Mouse (Mus musculus) embryonic fibroblast, embryonic 13.5 days (primary cell): ENCODE measurements around the gene Nlrc5. TPM values are rescaled to one million over a fixed set of nuclear protein-coding genes. Genes with fewer than 3 reads are reported as not detected.

Experiments
- H3K27ac ChIP-seq: 2 replicates; pipeline ENCODE4 v1.5.1; 2012; ENCODE audit warnings: low read length, control low read depth, inconsistent platforms; ENCODE audit not compliant: insufficient read depth
- H3K4me1 ChIP-seq: 2 replicates; pipeline ENCODE4 v1.6.1; 2011; ENCODE audit warnings: low read length; ENCODE audit not compliant: control insufficient read depth, insufficient read depth
- H3K4me3 ChIP-seq: 2 replicates; pipeline ENCODE4 v1.5.1; 2011; ENCODE audit warnings: mild to moderate bottlenecking, control low read depth, low read length; ENCODE audit not compliant: insufficient read depth
- CTCF ChIP-seq: IDR thresholded peaks from 2 replicates; pipeline ENCODE4 v1.5.1; 2011; ENCODE audit warnings: mild to moderate bottlenecking, control low read depth, low read length, moderate library complexity, borderline replicate concordance; ENCODE audit not compliant: insufficient read depth
- POLR2A ChIP-seq: IDR thresholded peaks from 2 replicates; pipeline ENCODE4 v1.6.1; 2011; ENCODE audit warnings: low read depth, mild to moderate bottlenecking, control low read depth, low read length, moderate library complexity
- polyA plus RNA-seq: library from polyadenylated mRNA; stranded (reverse); fragments of >200 nt; gene quantifications from 2 replicates; pipeline ENCODE4 v1.2.4, GENCODE M21; 2011; ENCODE audit warnings: low read depth; ENCODE audit not compliant: missing spikeins, insufficient read length

The Nlrc5 gene
- polyA plus RNA-seq, 1 experiment: 6.2 TPM

- H3K27ac ChIP-seq: no peak overlapping the region
- no peak for TF ChIP-seq CTCF
- no peak for TF ChIP-seq POLR2A
- peaks cover 3% of the 10 kb centered on the region; the same call in 1 of the 2 replicates for H3K4me1 ChIP-seq
- H3K4me3 ChIP-seq: no peak overlapping the region
These were observed 19.8 kb downstream of the Nlrc5 start for GRCm38 (mm10) chr8:94453868-94454488.

- H3K27ac ChIP-seq: no peak overlapping the region
- H3K4me1 ChIP-seq: peaks cover 3% of the 10 kb centered on the region; the same call in 1 of the 2 replicates
- H3K4me3 ChIP-seq: no peak overlapping the region
- TF ChIP-seq CTCF: no peak
- TF ChIP-seq POLR2A: no peak
These were observed 20.7 kb downstream of the Nlrc5 start for GRCm38 (mm10) chr8:94454905-94455304.

- Histone ChIP-seq H3K27ac (peak overlapping the region; percentile 2; the same call in 1 of the 2 replicates), H3K4me1 (peaks cover 3% of the 10 kb centered on the region; the same call in 1 of the 2 replicates), H3K4me3 (no peak overlapping the region)
- no peak for TF ChIP-seq POLR2A
- TF ChIP-seq CTCF: no peak
These were observed 21.9 kb downstream of the Nlrc5 start for GRCm38 (mm10) chr8:94456071-94456470.

GRCm38 (mm10) chr8:94458567-94458966 lies 24.4 kb downstream of the Nlrc5 start:
- Histone ChIP-seq H3K4me3 (no peak overlapping the region), H3K27ac (peak overlapping the region; percentile 75; the same call in 1 of the 2 replicates), H3K4me1 (peaks cover 3% of the 10 kb centered on the region; the same call in 1 of the 2 replicates)
- TF ChIP-seq POLR2A: no peak
- no peak for TF ChIP-seq CTCF

- TF ChIP-seq POLR2A (no peak), CTCF (no peak)
- Histone ChIP-seq H3K27ac (no peak overlapping the region), H3K4me1 (no peaks in the 10 kb centered on the region), H3K4me3 (no peak overlapping the region)
These were observed 35.5 kb downstream of the Nlrc5 start for GRCm38 (mm10) chr8:94469656-94470055.

GRCm38 (mm10) chr8:94470794-94471193 lies 36.6 kb downstream of the Nlrc5 start:
- H3K27ac ChIP-seq: no peak overlapping the region
- H3K4me1 ChIP-seq: no peaks in the 10 kb centered on the region
- H3K4me3 ChIP-seq: no peak overlapping the region
- no peak for TF ChIP-seq POLR2A
- no peak for TF ChIP-seq CTCF

GRCm38 (mm10) chr8:94471281-94471680 lies 37.1 kb downstream of the Nlrc5 start:
- no peaks in the 10 kb centered on the region for H3K4me1 ChIP-seq
- TF ChIP-seq POLR2A: no peak
- no peak for TF ChIP-seq CTCF
- no peak overlapping the region for H3K4me3 ChIP-seq
- H3K27ac ChIP-seq: no peak overlapping the region

GRCm38 (mm10) chr8:94472741-94473140 lies 38.6 kb downstream of the Nlrc5 start:
- no peak for TF ChIP-seq CTCF
- no peak for TF ChIP-seq POLR2A
- H3K27ac ChIP-seq: no peak overlapping the region
- H3K4me1 ChIP-seq: no peaks in the 10 kb centered on the region
- H3K4me3 ChIP-seq: no peak overlapping the region

GRCm38 (mm10) chr8:94473431-94473830 lies 39.3 kb downstream of the Nlrc5 start:
- no peak for TF ChIP-seq CTCF
- H3K4me3 ChIP-seq: no peak overlapping the region
- H3K4me1 ChIP-seq: no peaks in the 10 kb centered on the region
- H3K27ac ChIP-seq: no peak overlapping the region

- TF ChIP-seq POLR2A (no peak), CTCF (no peak)
- H3K27ac ChIP-seq: no peak overlapping the region
- H3K4me1 ChIP-seq: no peaks in the 10 kb centered on the region
- no peak overlapping the region for H3K4me3 ChIP-seq
These were observed 41.6 kb downstream of the Nlrc5 start for GRCm38 (mm10) chr8:94475786-94476185.
